Mouse (Mus musculus) cerebellum, adult 11-12 months (tissue): Measurements from ENCODE around the gene Nsmce4a.
A peak's percentile ranks its signal among the peaks of the same experiment; 100 is the strongest.
"Not testable (repeated sequence)": the region's sequence is repeated elsewhere in the genome, so short reads cannot be mapped to it uniquely, and the experiment has no call there.

ENCODE experiments used
- DNase-seq: peaks from one replicate; pipeline ENCODE4 v3.0.0; 2022

The Nsmce4a gene

DNA sequence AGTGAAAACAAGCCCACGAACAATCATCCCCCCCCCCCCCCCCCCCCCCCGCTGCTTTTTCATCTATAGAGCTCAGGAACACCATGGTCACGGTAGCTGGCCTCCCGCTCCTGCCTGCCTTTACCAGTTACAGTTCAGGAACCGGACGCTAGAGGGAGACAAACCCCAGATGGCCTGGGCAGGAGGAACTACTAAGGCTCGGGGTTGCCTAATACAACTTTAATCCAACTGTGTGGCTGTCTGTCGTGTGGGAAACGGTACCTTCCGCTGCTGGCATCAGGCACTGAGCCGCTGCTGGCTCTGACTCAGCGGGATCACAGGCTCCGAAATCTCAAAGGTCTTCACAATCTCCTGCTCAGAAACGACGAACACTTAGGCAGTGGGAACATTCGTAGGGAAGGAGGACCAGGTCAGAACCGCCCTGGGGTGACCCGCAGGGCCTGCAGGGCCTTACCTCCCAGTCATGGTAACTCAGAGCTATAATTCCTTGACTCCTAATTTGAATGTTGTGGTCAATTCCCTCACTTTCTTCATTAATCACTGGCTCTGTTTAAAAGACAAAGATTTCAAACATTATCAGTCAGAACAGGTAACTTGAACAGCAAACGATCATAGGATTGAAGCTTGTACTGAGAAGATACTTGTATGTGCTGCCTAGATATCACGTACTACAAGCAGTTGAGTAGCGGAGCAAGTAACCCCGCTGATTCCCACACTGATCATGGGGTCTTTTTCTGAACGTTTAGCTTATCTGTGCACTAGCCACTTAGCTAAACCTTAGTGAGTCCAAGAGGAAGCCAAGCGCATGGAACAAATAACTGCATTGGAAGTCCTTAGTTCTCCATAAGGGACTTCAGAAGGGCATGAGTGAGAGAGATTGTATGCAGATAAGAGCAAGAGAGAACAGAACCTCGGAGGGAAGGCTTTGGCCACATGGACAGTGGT, 39.3 kb downstream of the Nsmce4a start:
- DNase-seq: peak; percentile 81

GRCm38 (mm10) chr7:130531138-130531537, 41.8 kb downstream of the Nsmce4a start:
- not testable (repeated sequence) for DNase-seq

GRCm38 (mm10) chr7:130527306-130527705, 45.6 kb downstream of the Nsmce4a start:
- DNase-seq: no peak

DNA sequence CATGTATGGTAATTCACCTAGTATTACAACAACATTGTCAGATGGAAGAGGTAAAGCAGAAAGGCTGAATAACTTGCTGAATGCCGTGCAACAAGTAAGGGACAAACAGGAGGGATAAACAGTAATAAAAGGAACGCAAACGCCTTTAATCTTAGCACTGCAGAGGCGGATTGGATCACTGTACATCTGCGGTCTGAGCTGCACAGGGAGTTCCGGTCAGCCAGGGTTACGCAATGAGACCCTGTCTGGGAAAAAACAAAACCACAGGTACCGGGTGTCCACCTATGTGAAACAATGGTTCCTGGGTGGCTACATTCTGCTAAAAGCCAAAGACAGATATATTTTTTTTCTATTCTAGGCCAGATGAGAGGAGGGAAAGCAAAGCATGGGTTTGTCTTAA, 49.5 kb downstream of the Nsmce4a start:
- no peak for DNase-seq

- no peak for DNase-seq
These were observed 52.0 kb downstream of the Nsmce4a start for GRCm38 (mm10) chr7:130520812-130521422.

GRCm38 (mm10) chr7:130520049-130520425, 52.9 kb downstream of the Nsmce4a start, which contains the start of gene Ate1:
TSS of gene Ate1 (minus strand) at chr7:130520369.
- no peak for DNase-seq

- peak; percentile 97 for DNase-seq
These were observed 53.5 kb downstream of the Nsmce4a start for GRCm38 (mm10) chr7:130519096-130520048.

GRCm38 (mm10) chr7:130518213-130519095, 54.5 kb downstream of the Nsmce4a start:
- DNase-seq: no peak

DNA sequence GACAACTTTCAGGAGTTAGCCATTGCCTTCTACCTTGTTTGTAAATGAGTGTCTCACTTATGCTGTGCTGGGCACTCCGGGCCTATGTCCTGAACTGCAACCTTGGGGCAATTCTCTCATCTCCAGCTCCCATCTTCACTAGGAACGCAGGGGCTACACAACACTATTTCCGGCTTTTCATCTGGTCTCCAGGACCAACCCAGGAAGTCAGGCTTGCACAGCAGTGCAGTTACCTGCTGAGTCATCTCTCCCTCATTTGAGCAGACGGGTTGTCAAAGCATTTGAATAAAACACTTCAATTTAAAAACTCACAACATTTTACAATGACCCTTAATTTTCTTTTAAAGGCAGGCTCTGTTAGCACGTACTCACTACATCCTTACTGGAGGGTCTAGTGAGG, 62.7 kb downstream of the Nsmce4a start:
- DNase-seq: no peak

- DNase-seq: no peak
These were observed 69.9 kb downstream of the Nsmce4a start for GRCm38 (mm10) chr7:130503006-130503405.

GRCm38 (mm10) chr7:130501499-130501898, 71.4 kb downstream of the Nsmce4a start:
- no peak for DNase-seq

- no peak for DNase-seq
These were observed 79.6 kb downstream of the Nsmce4a start for GRCm38 (mm10) chr7:130493346-130493745.

- no peak for DNase-seq
These were observed 80.9 kb downstream of the Nsmce4a start for GRCm38 (mm10) chr7:130492026-130492425.
